Mouse (Mus musculus) heart, postnatal 0 days (tissue): ENCODE measurements at regions not wholly inside any gene's neighbourhood (a gene's known extent, or its start where the extent isn't known, plus 50 kb on each side); places are given as distances from the start of the nearest gene placed in this dataset.

Experiments
- CTCF ChIP-seq: IDR thresholded peaks from 2 replicates; pipeline ENCODE4 v1.5.1; 2016; ENCODE audit warnings: antibody characterized with exemption, control low read depth, low read depth
- EP300 ChIP-seq: IDR thresholded peaks from 2 replicates; pipeline ENCODE4 v1.6.1; 2016; ENCODE audit warnings: antibody characterized with exemption, low read depth

GRCm38 (mm10) chr13:70311226-70312055, 326.0 kb downstream of the Ice1 start:
- TF ChIP-seq CTCF (no peak), EP300 (no peak)
